Mouse (Mus musculus) lung, embryonic 16.5 days (tissue): ENCODE results near the gene Tgfbr3. TPM values are rescaled to one million over a fixed set of nuclear protein-coding genes. Genes with fewer than 3 reads are reported as not detected.
A peak's percentile ranks its signal among the peaks of the same experiment; 100 is the strongest.

Experiments
- ATAC-seq: fragments of 200-750 bp; cut with Nextera tagmentation; 2 replicates; pipeline ENCODE4 v1.8.0; 2017; ENCODE audit warnings: low read depth, mild to moderate bottlenecking, moderate library complexity
- H3K27ac ChIP-seq: fragments of 300-500 bp; sonication (generic); 2 replicates; pipeline ENCODE4 v1.5.1; 2014; ENCODE audit warnings: mild to moderate bottlenecking, control low read depth, low read length
- H3K27me3 ChIP-seq: fragments of 300-500 bp; sonication (generic); 2 replicates; pipeline ENCODE4 v1.6.1; 2014; ENCODE audit warnings: low read depth, low read length, mixed read lengths; ENCODE audit not compliant: control insufficient read depth, insufficient read depth
- H3K36me3 ChIP-seq: fragments of 300-500 bp; sonication (generic); 2 replicates; pipeline ENCODE4 v1.6.1; 2014; ENCODE audit warnings: low read length; ENCODE audit not compliant: control insufficient read depth, insufficient read depth
- H3K4me1 ChIP-seq: fragments of 300-500 bp; sonication (generic); replicated peaks from 2 replicates; pipeline ENCODE4 v1.6.1; 2014; ENCODE audit warnings: low read length, mixed read lengths; ENCODE audit not compliant: control insufficient read depth, insufficient read depth
- H3K4me2 ChIP-seq: fragments of 300-500 bp; sonication (generic); 2 replicates; pipeline ENCODE4 v1.6.1; 2014; ENCODE audit warnings: low read depth, low read length, control low read depth
- H3K4me3 ChIP-seq: fragments of 300-500 bp; sonication (generic); 2 replicates; pipeline ENCODE4 v1.5.1; 2014; ENCODE audit warnings: mild to moderate bottlenecking, low read length, control low read depth
- H3K9ac ChIP-seq: fragments of 300-500 bp; sonication (generic); 2 replicates; pipeline ENCODE4 v1.6.1; 2014; ENCODE audit warnings: low read length, control low read depth
- H3K9me3 ChIP-seq: fragments of 300-500 bp; sonication (generic); 2 replicates; pipeline ENCODE4 v1.6.1; 2016; ENCODE audit warnings: low read length; ENCODE audit not compliant: control insufficient read depth
- WGBS: fragments of 180-500 bp; shearing (Covaris S2); extraction: QIAGEN DNeasy Blood & Tissue Kit; methylation state at CpG from one replicate; pipeline ENCODE4 v1.1.7; 2014; 5-methylcytosine and 5-hydroxymethylcytosine counted together
- polyA plus RNA-seq: library from polyadenylated mRNA; unstranded; fragments of >200 nt; fragmentation: Nextera tagmentation; extraction: Ambion mirVana; gene quantifications from 2 replicates; pipeline ENCODE4 v1.2.1, GENCODE M21; 2015

Gene Tgfbr3
- polyA plus RNA-seq, 1 experiment from 2014 or later, result 29.1 TPM

GRCm38 (mm10) chr5:107211830-107212370 lies 77.5 kb downstream of the Tgfbr3 start:
- H3K4me1 ChIP-seq, result peaks cover under 1% of the 10 kb centered on the region; the same call in 1 of the 2 replicates
- peaks cover 3% of the 10 kb centered on the region; the same call in 1 of the 2 replicates for H3K36me3 ChIP-seq
- 79% methylated on average over 10 of the region's 10 CpGs for WGBS
- no peak for ATAC-seq
- no peak overlapping the region for H3K4me2 ChIP-seq
- no peaks in the 10 kb centered on the region for H3K9me3 ChIP-seq
- H3K9ac ChIP-seq, result no peak overlapping the region
- H3K4me3 ChIP-seq, result no peak overlapping the region
- H3K27ac ChIP-seq, result no peak overlapping the region
- no peaks in the 10 kb centered on the region for H3K27me3 ChIP-seq

DNA sequence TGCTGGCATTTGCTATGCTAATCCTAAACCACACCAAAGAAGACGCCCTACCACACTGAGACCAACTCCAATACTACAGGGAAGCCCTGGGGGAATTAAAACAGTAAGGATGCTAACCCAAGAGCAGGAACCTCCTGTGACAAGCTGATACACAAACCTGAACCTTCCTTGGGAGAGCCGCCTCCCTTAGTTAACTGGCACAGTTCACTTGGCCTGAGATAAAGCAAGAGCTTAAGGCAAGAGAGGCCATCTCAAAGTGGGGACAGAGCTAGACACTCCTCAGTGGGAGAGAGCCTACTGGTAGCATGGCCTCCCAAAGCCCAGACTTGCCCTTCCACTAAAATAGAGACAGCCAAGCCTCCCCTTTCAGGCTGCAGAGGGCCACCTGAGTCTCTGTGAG lies 79.4 kb downstream of the Tgfbr3 start:
- 85% methylated on average over 2 of the region's 2 CpGs for WGBS
- Histone ChIP-seq H3K36me3 (peaks cover 3% of the 10 kb centered on the region; the same call in 1 of the 2 replicates), H3K9me3 (no peaks in the 10 kb centered on the region), H3K27ac (no peak overlapping the region), H3K4me3 (no peak overlapping the region), H3K9ac (no peak overlapping the region), H3K4me1 (no peaks in the 10 kb centered on the region), H3K27me3 (no peaks in the 10 kb centered on the region), H3K4me2 (no peak overlapping the region)
- no peak for ATAC-seq

DNA sequence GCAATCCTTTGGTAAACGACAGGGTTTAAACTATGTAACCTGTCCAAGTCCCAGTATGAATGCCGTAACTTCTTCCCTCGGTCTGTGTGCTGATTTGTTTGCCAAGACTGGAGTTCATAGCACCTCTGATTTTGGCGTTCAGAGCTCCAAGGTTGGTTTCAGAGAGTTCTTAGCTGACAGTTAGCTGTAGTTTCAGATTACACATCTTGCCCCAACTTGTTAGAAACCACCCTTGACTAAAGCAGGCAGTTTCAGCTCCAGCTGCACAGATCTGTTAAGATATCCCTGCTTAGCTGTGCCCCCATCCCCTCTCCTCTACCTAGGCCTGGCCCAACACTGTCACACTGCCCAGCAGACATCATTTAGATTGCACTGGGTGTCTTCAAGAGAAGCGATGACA lies 81.5 kb downstream of the Tgfbr3 start:
- Histone ChIP-seq H3K4me1 (peaks cover 11% of the 10 kb centered on the region), H3K36me3 (no peaks in the 10 kb centered on the region), H3K9ac (no peak overlapping the region), H3K4me3 (no peak overlapping the region), H3K27ac (no peak overlapping the region), H3K9me3 (no peaks in the 10 kb centered on the region), H3K4me2 (no peak overlapping the region), H3K27me3 (no peaks in the 10 kb centered on the region)
- no peak for ATAC-seq
- 47% methylated on average over 5 of the region's 5 CpGs for WGBS

GRCm38 (mm10) chr5:107204306-107204705 lies 85.1 kb downstream of the Tgfbr3 start:
- Histone ChIP-seq H3K27me3 (no peaks in the 10 kb centered on the region), H3K4me3 (no peak overlapping the region), H3K4me2 (no peak overlapping the region), H3K27ac (peak overlapping the region; percentile 17; the same call in 1 of the 2 replicates), H3K4me1 (peaks cover 40% of the 10 kb centered on the region), H3K9me3 (no peaks in the 10 kb centered on the region), H3K36me3 (no peaks in the 10 kb centered on the region), H3K9ac (no peak overlapping the region)
- ATAC-seq, result no peak

- Histone ChIP-seq H3K4me3 (no peak overlapping the region), H3K27me3 (no peaks in the 10 kb centered on the region), H3K9ac (peak overlapping the region; percentile 40; the same call in 1 of the 2 replicates), H3K9me3 (no peaks in the 10 kb centered on the region), H3K27ac (peak overlapping the region; percentile 86), H3K4me1 (peaks cover 40% of the 10 kb centered on the region), H3K36me3 (no peaks in the 10 kb centered on the region), H3K4me2 (peak overlapping the region; percentile 32; the same call in 1 of the 2 replicates)
- peak; percentile 84 for ATAC-seq
- 14% methylated on average over 8 of the region's 8 CpGs for WGBS
Measured at GRCm38 (mm10) chr5:107202801-107203559, 86.4 kb downstream of the Tgfbr3 start.

- Histone ChIP-seq H3K36me3 (no peaks in the 10 kb centered on the region), H3K4me2 (no peak overlapping the region), H3K27ac (peak overlapping the region; percentile 86), H3K9me3 (no peaks in the 10 kb centered on the region), H3K9ac (no peak overlapping the region; the same call in 1 of the 2 replicates), H3K4me1 (peaks cover 40% of the 10 kb centered on the region), H3K27me3 (no peaks in the 10 kb centered on the region), H3K4me3 (no peak overlapping the region)
- WGBS, result 47% methylated on average over 9 of the region's 9 CpGs
- ATAC-seq, result no peak
Measured at GRCm38 (mm10) chr5:107201509-107202182, 87.8 kb downstream of the Tgfbr3 start.

DNA sequence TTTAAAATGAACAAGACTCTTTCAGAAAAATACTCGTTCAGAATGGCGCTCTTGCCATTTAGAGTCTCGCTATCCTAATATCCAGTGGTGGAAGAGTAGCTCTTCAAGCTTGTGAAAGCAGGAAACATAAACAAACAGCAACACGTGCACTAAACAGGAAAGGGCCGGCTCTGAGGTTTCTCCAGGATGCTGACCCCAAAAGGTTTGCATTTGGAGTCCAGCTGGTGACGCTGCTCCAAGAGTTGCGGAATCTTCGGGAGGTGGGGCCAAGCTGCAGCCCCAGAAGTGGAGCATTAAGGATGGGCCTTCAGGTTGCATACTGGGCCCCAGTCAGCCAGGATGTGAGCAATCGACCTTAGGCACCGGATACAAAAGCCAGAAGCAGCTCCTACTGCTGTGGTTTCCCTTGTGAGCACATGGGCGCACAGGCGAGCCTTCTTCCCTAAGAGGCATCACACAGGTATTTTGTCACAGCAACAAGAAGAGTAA lies 88.5 kb downstream of the Tgfbr3 start:
- Histone ChIP-seq H3K4me1 (peaks cover 41% of the 10 kb centered on the region), H3K9ac (peak overlapping the region; percentile 32; the same call in 1 of the 2 replicates), H3K4me2 (no peak overlapping the region), H3K36me3 (no peaks in the 10 kb centered on the region), H3K27ac (peak overlapping the region; percentile 83), H3K9me3 (no peaks in the 10 kb centered on the region), H3K27me3 (no peaks in the 10 kb centered on the region), H3K4me3 (no peak overlapping the region)
- no peak for ATAC-seq
- 40% methylated on average over 12 of the region's 12 CpGs for WGBS

GRCm38 (mm10) chr5:107200221-107200635 lies 89.2 kb downstream of the Tgfbr3 start:
- no peak overlapping the region for H3K4me2 ChIP-seq
- peak overlapping the region; percentile 69 for H3K27ac ChIP-seq
- no peak overlapping the region for H3K4me3 ChIP-seq
- peak; percentile 28; the same call in 1 of the 2 replicates for ATAC-seq
- no peaks in the 10 kb centered on the region for H3K36me3 ChIP-seq
- H3K9me3 ChIP-seq, result no peaks in the 10 kb centered on the region
- H3K27me3 ChIP-seq, result no peaks in the 10 kb centered on the region
- 53% methylated on average over 10 of the region's 10 CpGs for WGBS
- peaks cover 47% of the 10 kb centered on the region for H3K4me1 ChIP-seq
- H3K9ac ChIP-seq, result peak overlapping the region; percentile 25; the same call in 1 of the 2 replicates
